Mouse (Mus musculus) C2C12 (cell line): ENCODE data around the gene Zswim1. TPM values are rescaled to one million over a fixed set of nuclear protein-coding genes. Genes with fewer than 3 reads are reported as not detected.
A peak's percentile ranks its signal among the peaks of the same experiment; 100 is the strongest.

Source experiments
- H3K27me3 ChIP-seq: one replicate; pipeline ENCODE4 v1.6.1; 2011; ENCODE audit not compliant: control insufficient read depth, insufficient read depth, insufficient read length
- H3K36me3 ChIP-seq: one replicate; pipeline ENCODE4 v1.6.1; 2011; ENCODE audit not compliant: control insufficient read depth, insufficient read depth
- H3K4me3 ChIP-seq: one replicate; pipeline ENCODE4 v1.5.1; 2011; ENCODE audit warnings: mild to moderate bottlenecking, control low read depth; ENCODE audit not compliant: poor library complexity, insufficient read depth, severe bottlenecking
- H3K79me2 ChIP-seq: one replicate; pipeline ENCODE4 v1.6.1; 2011; ENCODE audit not compliant: control insufficient read depth, insufficient read depth
- H3K79me3 ChIP-seq: one replicate; pipeline ENCODE4 v1.6.1; 2011; ENCODE audit warnings: low read depth, control low read depth
- H3ac ChIP-seq: one replicate; pipeline ENCODE3; 2011; ENCODE audit warnings: low read depth; ENCODE audit not compliant: control insufficient read depth, insufficient read length
- CEBPB ChIP-seq: IDR thresholded peaks from one replicate; pipeline ENCODE4 v1.6.1; 2011; ENCODE audit warnings: low read depth, mild to moderate bottlenecking, control low read depth, moderate library complexity
- CTCF ChIP-seq: IDR thresholded peaks from one replicate; pipeline ENCODE4 v1.5.1; 2011; ENCODE audit not compliant: control insufficient read depth, insufficient read depth, insufficient read length
- FOSL1 ChIP-seq: IDR thresholded peaks from one replicate; pipeline ENCODE4 v1.8.0; 2011; ENCODE audit warnings: mild to moderate bottlenecking, low read length; ENCODE audit not compliant: poor library complexity, insufficient read depth, severe bottlenecking
- MAX ChIP-seq: IDR thresholded peaks from one replicate; pipeline ENCODE4 v1.6.1; 2011; ENCODE audit warnings: mild to moderate bottlenecking, control low read depth
- MYOD1 ChIP-seq: IDR thresholded peaks from one replicate; pipeline ENCODE4 v1.6.1; 2011; ENCODE audit warnings: low read depth; ENCODE audit not compliant: control insufficient read depth, insufficient read length
- MYOG ChIP-seq: IDR thresholded peaks from one replicate; pipeline ENCODE4 v1.6.1; 2011; ENCODE audit not compliant: control insufficient read depth, insufficient read length; ENCODE audit errors: extremely low read depth
- USF1 ChIP-seq: IDR thresholded peaks from one replicate; pipeline ENCODE4 v1.6.1; 2011; ENCODE audit warnings: low read depth, mild to moderate bottlenecking, control low read depth, moderate library complexity
- long read RNA-seq, 2 experiments: library from polyadenylated mRNA; unstranded; transcript quantifications; one replicate each; pipeline ENCODE4 v2.0.0; 2019 to 2020
- polyA plus RNA-seq: library from polyadenylated mRNA; unstranded; fragments of >200 nt; fragmentation: generic; extraction: Trizol; gene quantifications from one replicate; pipeline ENCODE4 v1.2.1, GENCODE M21; 2012; ENCODE audit warnings: missing spikeins

Zswim1 gene
- polyA plus RNA-seq = 10.0 TPM
- long read RNA-seq, experiment 1, transcript Zswim1-201 (2 exons, 2,705 nt) = major isoform, 27 of 29 reads
- long read RNA-seq, experiment 1, partial matches to known transcripts = 0 of 29 reads
- long read RNA-seq, experiment 1, other reads (novel, unspliced or antisense) = 2 of 29 reads
- long read RNA-seq, experiment 2, transcript Zswim1-201 (2 exons, 2,705 nt) = major isoform, 148 of 149 reads
- long read RNA-seq, experiment 2, partial matches to known transcripts = 0 of 149 reads
- long read RNA-seq, experiment 2, other reads (novel, unspliced or antisense) = 1 of 149 reads

- H3K27me3 ChIP-seq = no peaks in the 10 kb centered on the region
- peaks cover 28% of the 10 kb centered on the region for H3K79me2 ChIP-seq
- peaks cover 7% of the 10 kb centered on the region for H3K79me3 ChIP-seq
- H3K36me3 ChIP-seq = peaks cover 40% of the 10 kb centered on the region
- TF ChIP-seq FOSL1 (no peak), MYOD1 (no peak), MAX (no peak), CTCF (no peak), CEBPB (no peak), MYOG (no peak)
- H3K4me3 ChIP-seq = peak within 1 kb of the TSS; percentile 89
- H3ac ChIP-seq = peak within 1 kb of the TSS; percentile 69
These were observed at the start of gene Zswim1 for GRCm38 (mm10) chr2:164822636-164823165. Gene Zswim1 (plus strand): TSS chr2:164822686.

GRCm38 (mm10) chr2:164773229-164773988 is 49.1 kb upstream of the Zswim1 start:
- Histone ChIP-seq H3K36me3 (peaks cover 34% of the 10 kb centered on the region), H3K79me2 (peaks cover 31% of the 10 kb centered on the region), H3ac (no peak overlapping the region), H3K27me3 (no peaks in the 10 kb centered on the region), H3K4me3 (no peak overlapping the region), H3K79me3 (peaks cover 20% of the 10 kb centered on the region)
- TF ChIP-seq MAX (no peak), FOSL1 (no peak), MYOG (no peak), CTCF (no peak), CEBPB (no peak), MYOD1 (no peak), USF1 (no peak)

DNA sequence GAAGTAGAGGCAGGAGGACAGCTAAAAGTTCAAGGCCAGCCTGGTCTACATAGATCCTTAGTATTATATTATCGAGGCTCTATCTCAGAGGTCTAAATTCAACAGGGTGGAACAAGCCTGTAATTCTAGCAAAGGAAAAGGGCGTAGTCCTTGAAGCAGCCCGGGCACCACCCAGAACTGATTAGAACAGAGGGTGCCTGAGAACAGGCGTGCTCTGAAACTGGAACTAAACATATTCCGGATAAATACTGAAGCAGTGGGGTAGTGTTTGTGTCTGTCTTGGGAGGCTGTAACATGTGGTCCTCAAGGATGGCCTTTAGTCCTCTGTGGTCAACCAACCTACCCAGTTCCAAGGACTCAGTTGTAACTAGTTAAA is 48.5 kb upstream of the Zswim1 start:
- peaks cover 31% of the 10 kb centered on the region for H3K79me2 ChIP-seq
- H3K27me3 ChIP-seq = no peaks in the 10 kb centered on the region
- H3K36me3 ChIP-seq = peaks cover 32% of the 10 kb centered on the region

GRCm38 (mm10) chr2:164776130-164776529 is 46.4 kb upstream of the Zswim1 start:
- Histone ChIP-seq H3K36me3 (peaks cover 23% of the 10 kb centered on the region), H3K27me3 (no peaks in the 10 kb centered on the region), H3K79me2 (peaks cover 17% of the 10 kb centered on the region), H3K4me3 (no peak overlapping the region), H3K79me3 (peaks cover 7% of the 10 kb centered on the region), H3ac (no peak overlapping the region)
- TF ChIP-seq MYOG = no peak
- no peak for TF ChIP-seq MYOD1
- TF ChIP-seq MAX = no peak
- no peak for TF ChIP-seq FOSL1
- no peak for TF ChIP-seq CEBPB
- TF ChIP-seq CTCF = no peak
- no peak for TF ChIP-seq USF1

More for the DNA sequence above, 48.5 kb upstream of the Zswim1 start:
- no peak overlapping the region for H3K4me3 ChIP-seq
- H3ac ChIP-seq = no peak overlapping the region
- no peak for TF ChIP-seq MYOG
- peaks cover 20% of the 10 kb centered on the region for H3K79me3 ChIP-seq

- Histone ChIP-seq H3K79me3 (peaks cover under 1% of the 10 kb centered on the region), H3K27me3 (no peaks in the 10 kb centered on the region), H3K36me3 (peaks cover 16% of the 10 kb centered on the region), H3ac (no peak overlapping the region), H3K79me2 (peaks cover 10% of the 10 kb centered on the region), H3K4me3 (no peak overlapping the region)
- TF ChIP-seq MYOD1 (no peak), CTCF (no peak), FOSL1 (no peak), MYOG (no peak), USF1 (no peak), CEBPB (no peak), MAX (no peak)
These were observed 45.7 kb upstream of the Zswim1 start for GRCm38 (mm10) chr2:164776801-164777200.
